Mouse (Mus musculus) forebrain, embryonic 12.5 days (tissue): ENCODE measurements around the gene Gm13275. TPM values are rescaled to one million over a fixed set of nuclear protein-coding genes. Genes with fewer than 3 reads are reported as not detected.
"Not testable (repeated sequence)": the region's sequence is repeated elsewhere in the genome, so short reads cannot be mapped to it uniquely, and the experiment has no call there.

Source experiments
- ATAC-seq: fragments of 200-750 bp; cut with Nextera tagmentation; 2 replicates; pipeline ENCODE4 v1.8.0; 2017; ENCODE audit warnings: moderate TSS enrichment; ENCODE audit not compliant: low FRiP score
- H3K27ac ChIP-seq: fragments of 300-500 bp; sonication (generic); 2 replicates; pipeline ENCODE4 v1.5.1; 2016; ENCODE audit warnings: mild to moderate bottlenecking
- H3K27me3 ChIP-seq: fragments of 300-500 bp; sonication (generic); 2 replicates; pipeline ENCODE4 v1.6.1; 2016; ENCODE audit warnings: mild to moderate bottlenecking
- H3K36me3 ChIP-seq: fragments of 300-500 bp; sonication (generic); replicated peaks from 2 replicates; pipeline ENCODE4 v1.6.1; 2016; ENCODE audit warnings: mild to moderate bottlenecking
- H3K4me1 ChIP-seq: fragments of 300-500 bp; sonication (generic); 2 replicates; pipeline ENCODE4 v1.6.1; 2016
- H3K4me2 ChIP-seq: fragments of 300-500 bp; sonication (generic); 2 replicates; pipeline ENCODE4 v1.6.1; 2016; ENCODE audit warnings: mild to moderate bottlenecking, moderate library complexity
- H3K4me3 ChIP-seq: fragments of 300-500 bp; sonication (generic); replicated peaks from 2 replicates; pipeline ENCODE4 v1.5.1; 2016; ENCODE audit warnings: mild to moderate bottlenecking
- H3K9ac ChIP-seq: fragments of 300-500 bp; sonication (generic); 2 replicates; pipeline ENCODE4 v1.6.1; 2016; ENCODE audit warnings: mild to moderate bottlenecking
- H3K9me3 ChIP-seq: fragments of 300-500 bp; sonication (generic); 2 replicates; pipeline ENCODE4 v1.6.1; 2016
- WGBS: fragments of 180-500 bp; shearing (Covaris S2); methylation state at CpG from one replicate; pipeline ENCODE4 v1.1.7; 2016; 5-methylcytosine and 5-hydroxymethylcytosine counted together
- polyA plus RNA-seq: library from polyadenylated mRNA; unstranded; fragments of >200 nt; fragmentation: Nextera tagmentation; extraction: Ambion mirVana; gene quantifications from 2 replicates; pipeline ENCODE4 v1.2.1, GENCODE M21; 2016

The Gm13275 gene
- polyA plus RNA-seq, 1 experiment from 2014 or later, result not detected

- peak overlapping the region; percentile 26 for H3K4me3 ChIP-seq
- not testable (repeated sequence) for H3K36me3 ChIP-seq, H3K27me3 ChIP-seq, H3K9me3 ChIP-seq, H3K9ac ChIP-seq, H3K27ac ChIP-seq, H3K4me1 ChIP-seq, ATAC-seq
- 0% methylated on average over 6 of the region's 34 CpGs for WGBS
- H3K4me2 ChIP-seq, result peak overlapping the region; percentile 44; the same call in 1 of the 2 replicates
Observed at GRCm38 (mm10) chr4:88805761-88806160, 11.5 kb downstream of the Gm13275 start.

- 0 out of 2 replicates have a peak, but pooled peaks cover 4% of the 10 kb centered on the region for H3K27me3 ChIP-seq
- 64% methylated on average over 3 of the region's 3 CpGs for WGBS
- H3K36me3 ChIP-seq, result no peaks in the 10 kb centered on the region
- no peak within 1 kb of the TSS for H3K27ac ChIP-seq
- H3K9ac ChIP-seq, result no peak within 1 kb of the TSS
- H3K4me1 ChIP-seq, result no peaks in the 10 kb centered on the region
- ATAC-seq, result no peak
- H3K4me3 ChIP-seq, result no peak within 1 kb of the TSS
- H3K9me3 ChIP-seq, result no peaks in the 10 kb centered on the region
- H3K4me2 ChIP-seq, result no peak within 1 kb of the TSS
Observed at GRCm38 (mm10) chr4:88815928-88816327, 21.6 kb downstream of the Gm13275 start, which contains the start of gene Ifna7. Ifna7 (plus strand) TSS chr4:88816228.

DNA sequence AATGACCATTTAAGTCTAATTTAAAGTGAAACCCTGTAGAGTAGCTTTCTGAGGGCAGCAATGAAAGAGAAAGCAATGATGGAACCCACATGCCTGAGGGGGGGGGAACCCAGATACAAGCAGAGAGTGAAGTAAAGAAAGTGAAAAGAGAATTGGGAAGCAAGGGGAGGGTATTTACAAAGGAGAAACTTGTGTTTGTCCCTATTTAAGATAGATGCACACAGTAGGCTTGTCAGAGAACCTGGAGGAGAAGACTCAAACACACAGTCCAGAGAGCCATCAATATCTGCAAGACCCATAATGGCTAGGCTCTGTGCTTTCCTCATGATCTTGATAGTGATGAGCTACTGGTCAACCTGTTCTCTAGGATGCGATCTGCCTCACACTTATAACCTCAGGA is 25.4 kb downstream of the Gm13275 start, which contains the start of gene Ifna11:
Gene Ifna11 (plus strand): TSS at position 301 of the 400 bp plus-strand sequence.
- Histone ChIP-seq H3K9ac (no peak within 1 kb of the TSS), H3K9me3 (no peaks in the 10 kb centered on the region), H3K4me2 (no peak within 1 kb of the TSS), H3K4me3 (no peak within 1 kb of the TSS), H3K36me3 (no peaks in the 10 kb centered on the region), H3K27me3 (0 out of 2 replicates have a peak, but pooled peaks cover 2% of the 10 kb centered on the region), H3K4me1 (no peaks in the 10 kb centered on the region), H3K27ac (no peak within 1 kb of the TSS)
- no peak for ATAC-seq
- 88% methylated on average over 1 of the region's 1 CpGs for WGBS

DNA sequence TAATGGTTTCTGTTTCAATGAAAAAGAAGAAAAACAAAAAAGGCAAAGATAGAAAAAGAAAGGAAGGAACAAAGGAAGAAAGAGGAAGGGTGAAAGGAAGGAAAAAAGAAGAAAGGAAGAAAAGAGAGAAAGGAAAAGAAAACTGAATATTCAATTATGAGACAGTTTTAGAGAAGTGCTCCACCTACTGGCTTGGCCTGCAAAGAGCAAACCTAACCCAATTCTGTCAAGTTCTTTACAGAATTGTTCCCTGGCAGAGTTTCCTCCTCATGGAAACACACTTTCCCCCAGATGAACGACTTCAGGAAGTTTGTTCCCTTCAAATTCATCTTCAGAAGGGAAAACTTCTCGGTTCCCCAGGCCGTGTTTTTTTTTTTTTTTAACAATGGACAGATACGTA is 28.7 kb downstream of the Gm13275 start:
- no peak for ATAC-seq
- WGBS, result 28% methylated on average over 4 of the region's 4 CpGs

GRCm38 (mm10) chr4:88827116-88827515 is 32.8 kb downstream of the Gm13275 start, which contains the start of gene Ifna6:
Ifna6 (plus strand) TSS chr4:88827416.
- not testable (repeated sequence) for H3K27me3 ChIP-seq, H3K9ac ChIP-seq, ATAC-seq, H3K4me1 ChIP-seq, H3K4me2 ChIP-seq, H3K36me3 ChIP-seq, H3K4me3 ChIP-seq, H3K27ac ChIP-seq, H3K9me3 ChIP-seq

More for the DNA sequence above, 28.7 kb downstream of the Gm13275 start:
- H3K36me3 ChIP-seq, result no peaks in the 10 kb centered on the region
- H3K9me3 ChIP-seq, result no peaks in the 10 kb centered on the region
- no peak overlapping the region for H3K9ac ChIP-seq
- no peaks in the 10 kb centered on the region for H3K4me1 ChIP-seq
- no peak overlapping the region for H3K27ac ChIP-seq
- H3K27me3 ChIP-seq, result no peaks in the 10 kb centered on the region
- H3K4me3 ChIP-seq, result no peak overlapping the region
- no peak overlapping the region for H3K4me2 ChIP-seq

GRCm38 (mm10) chr4:88830523-88830922 is 36.2 kb downstream of the Gm13275 start:
- WGBS, result 29% methylated on average over 4 of the region's 4 CpGs
- Histone ChIP-seq H3K27me3 (no peaks in the 10 kb centered on the region), H3K4me3 (no peak overlapping the region), H3K4me1 (no peaks in the 10 kb centered on the region), H3K27ac (no peak overlapping the region), H3K9me3 (no peaks in the 10 kb centered on the region), H3K9ac (no peak overlapping the region), H3K36me3 (no peaks in the 10 kb centered on the region), H3K4me2 (no peak overlapping the region)
- no peak for ATAC-seq

- H3K4me3 ChIP-seq, H3K4me1 ChIP-seq, H3K36me3 ChIP-seq, H3K27me3 ChIP-seq, ATAC-seq, H3K27ac ChIP-seq, H3K9me3 ChIP-seq, H3K9ac ChIP-seq, H3K4me2 ChIP-seq: not testable (repeated sequence)
- WGBS, result 92% methylated on average over 1 of the region's 1 CpGs
Observed at GRCm38 (mm10) chr4:88835225-88835624, 40.9 kb downstream of the Gm13275 start, which contains the start of gene Ifna5. Ifna5 (plus strand) TSS chr4:88835525.

GRCm38 (mm10) chr4:88838828-88839227 is 44.5 kb downstream of the Gm13275 start:
- Histone ChIP-seq H3K36me3 (no peaks in the 10 kb centered on the region), H3K27me3 (no peaks in the 10 kb centered on the region), H3K9me3 (no peaks in the 10 kb centered on the region), H3K4me2 (no peak overlapping the region), H3K4me3 (no peak overlapping the region), H3K27ac (no peak overlapping the region), H3K4me1 (no peaks in the 10 kb centered on the region), H3K9ac (no peak overlapping the region)
- ATAC-seq, result no peak
- 52% methylated on average over 3 of the region's 3 CpGs for WGBS

DNA sequence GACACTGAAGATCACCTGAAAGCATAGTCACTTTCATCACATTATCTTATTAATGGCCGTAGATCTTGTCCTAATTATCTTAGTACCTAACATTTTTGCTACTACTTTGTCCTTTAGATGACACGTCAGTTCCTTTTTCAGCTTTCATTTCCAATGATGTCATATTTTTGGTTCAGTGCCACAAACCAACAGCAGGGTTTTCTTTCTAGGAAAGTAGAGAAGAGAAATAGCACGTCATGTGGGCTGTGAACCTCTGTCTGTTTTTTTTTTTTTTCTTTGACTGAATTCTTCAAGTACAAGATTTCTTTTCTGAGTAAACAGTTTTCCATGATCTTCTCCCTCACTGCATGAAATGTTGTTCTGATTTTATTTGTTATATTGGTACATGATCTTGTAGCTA is 45.8 kb downstream of the Gm13275 start:
- Histone ChIP-seq H3K4me3 (no peak overlapping the region), H3K4me1 (no peaks in the 10 kb centered on the region), H3K4me2 (no peak overlapping the region), H3K9ac (no peak overlapping the region), H3K36me3 (no peaks in the 10 kb centered on the region), H3K27me3 (no peaks in the 10 kb centered on the region), H3K9me3 (no peaks in the 10 kb centered on the region), H3K27ac (no peak overlapping the region)
- 76% methylated on average over 3 of the region's 3 CpGs for WGBS
- no peak for ATAC-seq

- Histone ChIP-seq H3K4me2 (no peak within 1 kb of the TSS), H3K4me1 (no peaks in the 10 kb centered on the region), H3K36me3 (no peaks in the 10 kb centered on the region), H3K9me3 (no peaks in the 10 kb centered on the region), H3K9ac (no peak within 1 kb of the TSS), H3K27ac (no peak within 1 kb of the TSS), H3K4me3 (no peak within 1 kb of the TSS), H3K27me3 (no peaks in the 10 kb centered on the region)
- 34% methylated on average over 2 of the region's 2 CpGs for WGBS
- ATAC-seq, result no peak
Observed at GRCm38 (mm10) chr4:88841438-88841911, 47.2 kb downstream of the Gm13275 start, which contains the start of gene Ifna4. Ifna4 (plus strand) TSS chr4:88841861.

Other genes with a start within 250 kb of the Gm13275 start
- not detected in 2 replicates for gene Ifna15, start 236.2 kb upstream of the Gm13275 start, polyA plus RNA-seq
- not detected in 2 replicates for gene Ifna14, start 222.7 kb upstream of the Gm13275 start, polyA plus RNA-seq
- not detected in 2 replicates for gene Ifna9, start 202.1 kb upstream of the Gm13275 start, polyA plus RNA-seq
- not detected in 2 replicates for gene Ifna12, start 191.1 kb upstream of the Gm13275 start, polyA plus RNA-seq
- gene C87499, start 160.1 kb upstream of the Gm13275 start, polyA plus RNA-seq, result not detected in 2 replicates
- not detected in 2 replicates for gene Ifna13, start 150.0 kb upstream of the Gm13275 start, polyA plus RNA-seq
- not detected in 2 replicates for gene Ifna16, start 117.6 kb upstream of the Gm13275 start, polyA plus RNA-seq
- not detected in 2 replicates for gene Ifna2, start 110.6 kb upstream of the Gm13275 start, polyA plus RNA-seq
- not detected in 2 replicates for gene Ifnab, start 103.1 kb upstream of the Gm13275 start, polyA plus RNA-seq
- gene Gm26566, start 72.7 kb upstream of the Gm13275 start, polyA plus RNA-seq, result 1.6 and 2.4 TPM in 2 replicates
- gene Klhl9, start 72.0 kb upstream of the Gm13275 start, polyA plus RNA-seq, result 142 and 149 TPM in 2 replicates
- not detected in 2 replicates for gene Gm13271, start 39.6 kb upstream of the Gm13275 start, polyA plus RNA-seq
- gene Gm13283, start 34.4 kb upstream of the Gm13275 start, polyA plus RNA-seq, result 0.15 and 0.18 TPM in 2 replicates
- gene Gm13290, start 20.7 kb upstream of the Gm13275 start, polyA plus RNA-seq, result 0.55 TPM in 1 of 2 replicates, not detected in the other
- not detected in 2 replicates for gene Gm13289, start 17.6 kb upstream of the Gm13275 start, polyA plus RNA-seq
- gene Gm13272, start 14.6 kb upstream of the Gm13275 start, polyA plus RNA-seq, result not detected in 2 replicates
- not detected in 2 replicates for gene Ifnz, start 12.4 kb upstream of the Gm13275 start, polyA plus RNA-seq
- not detected in 2 replicates for gene Gm13276, start 8.8 kb upstream of the Gm13275 start, polyA plus RNA-seq
- gene Gm13277, start 5.9 kb upstream of the Gm13275 start, polyA plus RNA-seq, result not detected in 2 replicates
- not detected in 2 replicates for gene Gm13278, start 2.9 kb upstream of the Gm13275 start, polyA plus RNA-seq
- gene Gm13279, start 2.9 kb downstream of the Gm13275 start, polyA plus RNA-seq, result not detected in 2 replicates
- 0.29 TPM in 1 of 2 replicates, not detected in the other for gene Gm13285, start 5.2 kb downstream of the Gm13275 start, polyA plus RNA-seq
- gene Gm13287, start 8.8 kb downstream of the Gm13275 start, polyA plus RNA-seq, result not detected in 2 replicates
- 0.15 TPM in 1 of 2 replicates, not detected in the other for gene Gm13288, start 11.0 kb downstream of the Gm13275 start, polyA plus RNA-seq
- gene Ifna7, start 21.7 kb downstream of the Gm13275 start, polyA plus RNA-seq, result not detected in 2 replicates
- not detected in 2 replicates for gene Ifna11, start 25.5 kb downstream of the Gm13275 start, polyA plus RNA-seq
- gene Ifna6, start 32.9 kb downstream of the Gm13275 start, polyA plus RNA-seq, result not detected in 2 replicates
- gene Ifna5, start 41.0 kb downstream of the Gm13275 start, polyA plus RNA-seq, result not detected in 2 replicates
- gene Ifna4, start 47.4 kb downstream of the Gm13275 start, polyA plus RNA-seq, result not detected in 2 replicates
- gene Ifna1, start 55.6 kb downstream of the Gm13275 start, polyA plus RNA-seq, result not detected in 2 replicates
- not detected in 2 replicates for gene Ifne, start 85.7 kb downstream of the Gm13275 start, polyA plus RNA-seq